Comparison of ENCODE assay signal across 13 mouse cellular contexts in genomic region chr1:135237131-135237851, GRCm38 (mm10). TPM values are rescaled to one million over a fixed set of nuclear protein-coding genes. Genes with fewer than 3 reads are reported as not detected.
A peak's percentile ranks its signal among the peaks of the same experiment; 100 is the strongest.
DNase-seq lines count a peak whose midpoint lies in the region; ATAC-seq and TF ChIP-seq lines count a peak whose summit lies in the region.
"Had no signal": no experiment of that assay in that cellular context is flagged by ENCODE, and none has a peak within 500 bp of the region (broad histone marks: within the 10 kb centered on the region; RNA-seq: fewer than 3 reads in every experiment).

No protein-coding gene starts in this region.

- no peaks in the 10 kb centered on the region for H3K9me3 ChIP-seq in E14TG2a.4 (ENCODE audit: low read length)
- no peaks in the 10 kb centered on the region for H3K9me3 ChIP-seq in intestine, embryonic 15.5 days
- H3K9me3 ChIP-seq: heart, embryonic 13.5 days had no signal

- ATAC-seq in intestine, embryonic 15.5 days = peak; percentile 88

- H3K27ac ChIP-seq in intestine, embryonic 15.5 days = peak overlapping the region; percentile 75
- H3K27ac ChIP-seq: heart, embryonic 13.5 days had no signal

- 0 out of 2 replicates have a peak overlapping the region, but pooled peaks have one; percentile 23 for H3K4me2 ChIP-seq in intestine, embryonic 15.5 days (replicated peaks)
- H3K4me2 ChIP-seq: heart, embryonic 13.5 days had no signal

- H3K4me1 ChIP-seq in E14TG2a.4 (replicated peaks; ENCODE audit: low read depth, low read length) = peaks cover 35% of the 10 kb centered on the region
- peaks cover 5% of the 10 kb centered on the region; the same call in 1 of the 2 replicates for H3K4me1 ChIP-seq in intestine, embryonic 15.5 days (replicated peaks)
- H3K4me1 ChIP-seq: heart, embryonic 13.5 days had no signal

- no peaks in the 10 kb centered on the region for H3K27me3 ChIP-seq in E14TG2a.4 (ENCODE audit: insufficient read depth, low read length)
- H3K27me3 ChIP-seq in intestine, embryonic 15.5 days (replicated peaks) = no peaks in the 10 kb centered on the region

- TF ChIP-seq CTCF in E14TG2a.4 (conservative IDR thresholded peaks at IDR 0.05; ENCODE audit: low read length) = no peak

- no peak overlapping the region for H3K9ac ChIP-seq in intestine, embryonic 15.5 days
- H3K9ac ChIP-seq: heart, embryonic 13.5 days had no signal

- peak; percentile 22 for DNase-seq in adrenal gland, adult 8-10 months
- DNase-seq in adrenal gland, adult 18-20 months (ENCODE audit: low spot score in 2 of 2) = no peak
- peak; percentile 76 for DNase-seq in kidney, postnatal 10 days
- DNase-seq in layer of hippocampus, adult 18-20 months (ENCODE audit: low spot score in 2 of 2) = no peak
- DNase-seq in retina, postnatal 1 day = no peak
- no peak for DNase-seq in frontal cortex, postnatal 25 days (ENCODE audit: low spot score in 2 of 2)
- DNase-seq: cerebellum, adult 18-20 months; lung, postnatal 4 days; midbrain, embryonic 14.5 days had no signal

- 54% methylated on average over 12 of the region's 12 CpGs for WGBS in intestine, embryonic 15.5 days

- no peaks in the 10 kb centered on the region for H3K36me3 ChIP-seq in E14TG2a.4 (ENCODE audit: insufficient read depth, low read length)
- no peaks in the 10 kb centered on the region for H3K36me3 ChIP-seq in intestine, embryonic 15.5 days
- H3K36me3 ChIP-seq: heart, embryonic 13.5 days had no signal

- H3K4me3 ChIP-seq in E14TG2a.4 (replicated peaks; ENCODE audit: low read length) = peak overlapping the region; percentile 21
- no peak overlapping the region for H3K4me3 ChIP-seq in intestine, embryonic 15.5 days (replicated peaks)
- H3K4me3 ChIP-seq: heart, embryonic 13.5 days had no signal

RNA-seq across cellular contexts. Expression of gene Elf3, which starts 21.1 kb away (rescaled TPM):
- total RNA-seq in adrenal gland, adult 8-10 months (2022) = under 1 TPM; 0.20 to 0.52 (median 0.43) TPM
- under 1 TPM in 1 of 2 experiments, not detected in 1; 0.19 TPM for total RNA-seq in adrenal gland, adult 18-20 months (2021)
- polyA plus RNA-seq in intestine, embryonic 15.5 days (2015; fragmentation: Nextera tagmentation; extraction: Ambion mirVana) = 209 and 213 TPM in 2 replicates
- total RNA-seq in layer of hippocampus, adult 18-20 months (2021) = not detected
- polyA plus RNA-seq: testis, adult 2 months had no signal

RNA-seq across cellular contexts. Expression of gene Rnpep, which starts 46.6 kb away (rescaled TPM):
- 10 to 100 TPM; 47.2 to 76.7 (median 65.1) TPM for total RNA-seq in adrenal gland, adult 8-10 months (2022)
- total RNA-seq in adrenal gland, adult 18-20 months (2021) = 10 to 100 TPM; 45.2 to 51.1 TPM
- polyA plus RNA-seq in intestine, embryonic 15.5 days (2015; fragmentation: Nextera tagmentation; extraction: Ambion mirVana) = 155 and 158 TPM in 2 replicates
- total RNA-seq in layer of hippocampus, adult 18-20 months (2021) = 10 to 100 TPM; 45.3 to 55.3 TPM

Comparison
In these comparisons a context has a peak if more than half of its experiments do, and no peak if none do; other contexts are left out.
1. DNase-seq: peak in adrenal gland, adult 8-10 months (single experiment) and kidney, postnatal 10 days (single experiment); none in adrenal gland, adult 18-20 months (0 of 2), layer of hippocampus, adult 18-20 months (0 of 2), retina, postnatal 1 day (single experiment) and frontal cortex, postnatal 25 days (0 of 2).